12 mouse cellular contexts compared by ENCODE assay signal in the genomic region with DNA sequence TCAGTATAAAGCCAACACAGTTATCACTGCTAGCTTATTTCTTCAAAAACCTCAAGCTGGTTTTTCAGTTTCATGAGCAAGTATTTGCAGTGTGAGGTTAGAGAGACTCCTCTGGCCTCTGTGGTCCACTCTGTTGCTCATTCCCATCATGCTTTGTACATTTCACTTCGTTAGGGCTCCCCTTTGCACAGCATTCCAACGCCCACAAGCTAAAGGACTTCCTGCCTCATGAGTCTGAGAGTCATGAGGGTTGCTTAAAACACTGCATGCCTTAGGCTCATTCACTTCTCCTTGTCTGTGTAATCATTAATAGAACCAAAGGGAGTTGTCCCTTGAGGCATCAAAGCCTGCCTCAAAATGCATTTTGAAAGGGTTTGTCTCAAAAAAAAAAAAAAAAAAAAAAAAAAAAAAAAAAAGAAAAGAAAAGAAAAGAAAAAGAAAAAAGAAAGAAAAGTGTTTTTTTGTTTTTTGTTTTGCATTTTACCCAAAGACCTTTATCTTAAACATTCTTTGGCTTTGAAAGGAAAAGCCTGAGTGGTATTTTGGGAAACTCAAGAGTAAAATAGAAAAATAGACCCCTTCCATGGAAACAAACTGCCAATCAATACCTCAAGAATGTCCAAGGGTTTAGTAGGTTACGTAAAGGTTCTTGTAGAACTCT. TPM values are rescaled to one million over a fixed set of nuclear protein-coding genes. Genes with fewer than 3 reads are reported as not detected.
A peak's percentile ranks its signal among the peaks of the same experiment; 100 is the strongest.
DNase-seq lines count a peak whose midpoint lies in the region; ATAC-seq and TF ChIP-seq lines count a peak whose summit lies in the region.
"Had no signal": no experiment of that assay in that cellular context is flagged by ENCODE, and none has a peak within 500 bp of the region (broad histone marks: within the 10 kb centered on the region; RNA-seq: fewer than 3 reads in every experiment).

No protein-coding gene starts in this region.

- no peak for TF ChIP-seq CTCF in liver, postnatal 0 days (IDR thresholded peaks at IDR 0.05; ENCODE audit: low read depth)

- 37% methylated on average over 3 of the region's 3 CpGs for WGBS in liver, postnatal 0 days (ENCODE audit: insufficient replicate concordance)
- WGBS in lung, embryonic 16.5 days: 27% methylated on average over 3 of the region's 3 CpGs
- WGBS in stomach, embryonic 16.5 days: 35% methylated on average over 3 of the region's 3 CpGs
- WGBS in midbrain, embryonic 16.5 days: 48% methylated on average over 3 of the region's 3 CpGs

- no peaks in the 10 kb centered on the region for H3K27me3 ChIP-seq in liver, postnatal 0 days (ENCODE audit: insufficient read depth, low read length)
- H3K27me3 ChIP-seq in lung, embryonic 16.5 days (ENCODE audit: control insufficient read depth, insufficient read depth, low read depth, low read length): no peaks in the 10 kb centered on the region
- H3K27me3 ChIP-seq in stomach, embryonic 16.5 days (ENCODE audit: control insufficient read depth, insufficient read depth, low read length): no peaks in the 10 kb centered on the region
- peaks cover 6% of the 10 kb centered on the region; the same call in 1 of the 2 replicates for H3K27me3 ChIP-seq in midbrain, embryonic 16.5 days (ENCODE audit: control insufficient read depth, insufficient read depth, low read depth, low read length)

- H3K9me3 ChIP-seq in liver, postnatal 0 days (ENCODE audit: low read length): no peaks in the 10 kb centered on the region
- no peaks in the 10 kb centered on the region for H3K9me3 ChIP-seq in lung, embryonic 16.5 days (ENCODE audit: control insufficient read depth, low read length)
- H3K9me3 ChIP-seq in stomach, embryonic 16.5 days (replicated peaks; ENCODE audit: control insufficient read depth, low read length): no peaks in the 10 kb centered on the region
- no peaks in the 10 kb centered on the region for H3K9me3 ChIP-seq in midbrain, embryonic 16.5 days (replicated peaks; ENCODE audit: control insufficient read depth, low read length, poor library complexity, severe bottlenecking)
- H3K9me3 ChIP-seq: G1E had no signal

- no peaks in the 10 kb centered on the region for H3K36me3 ChIP-seq in liver, postnatal 0 days (replicated peaks; ENCODE audit: insufficient read depth, low read length)
- no peaks in the 10 kb centered on the region for H3K36me3 ChIP-seq in lung, embryonic 16.5 days (ENCODE audit: control insufficient read depth, insufficient read depth, low read length)
- H3K36me3 ChIP-seq in stomach, embryonic 16.5 days (ENCODE audit: control insufficient read depth, insufficient read depth, low read length): no peaks in the 10 kb centered on the region
- no peaks in the 10 kb centered on the region for H3K36me3 ChIP-seq in midbrain, embryonic 16.5 days (ENCODE audit: control insufficient read depth, insufficient read depth, low read length)
- H3K36me3 ChIP-seq: G1E had no signal

- no peak overlapping the region for H3K27ac ChIP-seq in liver, postnatal 0 days (ENCODE audit: low read depth)
- peak overlapping the region; percentile 75 for H3K27ac ChIP-seq in lung, embryonic 16.5 days (ENCODE audit: low read length)
- H3K27ac ChIP-seq in stomach, embryonic 16.5 days (ENCODE audit: low read length): peak overlapping the region; percentile 23; the same call in 1 of the 2 replicates
- no peak overlapping the region for H3K27ac ChIP-seq in midbrain, embryonic 16.5 days (ENCODE audit: low read length)

- no peak for DNase-seq in liver, postnatal 0 days
- DNase-seq in liver: no peak
- DNase-seq in induced T-regulatory cell, adult 2 months (ENCODE audit: low read depth): peak; percentile 37
- no peak for DNase-seq in layer of hippocampus, adult 9-11 months
- DNase-seq in urinary bladder, postnatal 10 days (ENCODE audit: low spot score): no peak
- DNase-seq: adrenal gland, adult 2 months; cerebellum, adult 8-10 months; gastrocnemius, postnatal 14 days had no signal

- peak; percentile 41; the same call in 1 of the 2 replicates for ATAC-seq in liver, postnatal 0 days
- ATAC-seq in lung, embryonic 16.5 days (ENCODE audit: low read depth): peak; percentile 94
- ATAC-seq in stomach, embryonic 16.5 days (ENCODE audit: insufficient read depth, low FRiP score): peak; percentile 37; the same call in 1 of the 2 replicates
- no peak for ATAC-seq in midbrain, embryonic 16.5 days

- no peak overlapping the region for H3K9ac ChIP-seq in liver, postnatal 0 days (replicated peaks)
- no peak overlapping the region for H3K9ac ChIP-seq in lung, embryonic 16.5 days (ENCODE audit: low read length)
- H3K9ac ChIP-seq in stomach, embryonic 16.5 days (ENCODE audit: low read length): no peak overlapping the region
- no peak overlapping the region for H3K9ac ChIP-seq in midbrain, embryonic 16.5 days (ENCODE audit: low read depth, low read length)

- H3K4me3 ChIP-seq in liver, postnatal 0 days (ENCODE audit: low read depth, low read length): no peak overlapping the region
- H3K4me3 ChIP-seq in lung, embryonic 16.5 days (ENCODE audit: low read length): no peak overlapping the region
- H3K4me3 ChIP-seq in stomach, embryonic 16.5 days (replicated peaks; ENCODE audit: low read length): no peak overlapping the region
- no peak overlapping the region for H3K4me3 ChIP-seq in midbrain, embryonic 16.5 days (ENCODE audit: low read depth, low read length)

- TF ChIP-seq EP300 in liver, postnatal 0 days (IDR thresholded peaks at IDR 0.05; ENCODE audit: low read depth): no peak

- H3K4me2 ChIP-seq in liver, postnatal 0 days (ENCODE audit: low read depth, low read length): no peak overlapping the region
- no peak overlapping the region for H3K4me2 ChIP-seq in lung, embryonic 16.5 days (ENCODE audit: low read depth, low read length)
- H3K4me2 ChIP-seq in stomach, embryonic 16.5 days (ENCODE audit: low read depth, low read length): no peak overlapping the region
- no peak overlapping the region for H3K4me2 ChIP-seq in midbrain, embryonic 16.5 days (ENCODE audit: low read length)

- peaks cover 3% of the 10 kb centered on the region; the same call in 1 of the 2 replicates for H3K4me1 ChIP-seq in liver, postnatal 0 days (ENCODE audit: insufficient read depth)
- H3K4me1 ChIP-seq in lung, embryonic 16.5 days (replicated peaks; ENCODE audit: control insufficient read depth, insufficient read depth, low read length): no peaks in the 10 kb centered on the region; the same call in 1 of the 2 replicates
- no peaks in the 10 kb centered on the region for H3K4me1 ChIP-seq in stomach, embryonic 16.5 days (ENCODE audit: control insufficient read depth, insufficient read depth, low read length)
- H3K4me1 ChIP-seq in midbrain, embryonic 16.5 days (ENCODE audit: control insufficient read depth, insufficient read depth, low read length): peaks cover under 1% of the 10 kb centered on the region; the same call in 1 of the 2 replicates

RNA-seq across cellular contexts. Expression of a gene that starts 6.1 kb away (rescaled TPM):
- polyA plus RNA-seq in liver, postnatal 0 days (2015; fragmentation: Nextera tagmentation; extraction: Ambion mirVana): 25.0 and 29.4 TPM in 2 replicates
- 36.7 and 36.9 TPM in 2 replicates for polyA plus RNA-seq in lung, embryonic 16.5 days (2015; fragmentation: Nextera tagmentation; extraction: Ambion mirVana)
- 47.8 and 50.5 TPM in 2 replicates for polyA plus RNA-seq in stomach, embryonic 16.5 days (2015; fragmentation: Nextera tagmentation; extraction: Ambion mirVana)
- polyA plus RNA-seq in midbrain, embryonic 16.5 days (2015; fragmentation: Nextera tagmentation; extraction: Ambion mirVana): 155 and 172 TPM in 2 replicates

RNA-seq across cellular contexts. Expression of a gene that starts 32.5 kb away (rescaled TPM):
- 27.5 and 28.5 TPM in 2 replicates for polyA plus RNA-seq in liver, postnatal 0 days (2015; fragmentation: Nextera tagmentation; extraction: Ambion mirVana)
- polyA plus RNA-seq in lung, embryonic 16.5 days (2015; fragmentation: Nextera tagmentation; extraction: Ambion mirVana): 461 and 464 TPM in 2 replicates
- polyA plus RNA-seq in stomach, embryonic 16.5 days (2015; fragmentation: Nextera tagmentation; extraction: Ambion mirVana): 381 and 403 TPM in 2 replicates
- polyA plus RNA-seq in midbrain, embryonic 16.5 days (2015; fragmentation: Nextera tagmentation; extraction: Ambion mirVana): 40.0 TPM in 2 replicates

Comparison
In these comparisons a context has a peak if more than half of its experiments do, and no peak if none do; other contexts are left out.
1. H3K27ac ChIP-seq: peak in lung, embryonic 16.5 days (single experiment) and stomach, embryonic 16.5 days (single experiment); none in liver, postnatal 0 days (single experiment) and midbrain, embryonic 16.5 days (single experiment).